Mouse (Mus musculus) embryonic facial prominence, embryonic 11.5 days (tissue): ENCODE measurements at regions not wholly inside any gene's neighbourhood (a gene's known extent, or its start where the extent isn't known, plus 50 kb on each side); places are given as distances from the start of the nearest gene placed in this dataset.

Experiments
- ATAC-seq: fragments of 200-750 bp; cut with Nextera tagmentation; replicated peaks from 2 replicates; pipeline ENCODE4 v1.8.0; 2017; ENCODE audit warnings: low read depth; ENCODE audit not compliant: insufficient number of reproducible peaks, low FRiP score, low TSS enrichment
- DNase-seq: peaks from one replicate; pipeline ENCODE4 v3.0.0-alpha.2; 2015; ENCODE audit warnings: low spot score
- H3K27ac ChIP-seq: fragments of 300-500 bp; sonication (generic); replicated peaks from 2 replicates; pipeline ENCODE4 v1.5.1; 2014; ENCODE audit warnings: mild to moderate bottlenecking, low read depth, low read length, control low read depth
- H3K27me3 ChIP-seq: fragments of 300-500 bp; sonication (generic); 2 replicates; pipeline ENCODE4 v1.6.1; 2014; ENCODE audit warnings: mild to moderate bottlenecking, low read length, moderate library complexity, mixed read lengths; ENCODE audit not compliant: control insufficient read depth, insufficient read depth
- H3K36me3 ChIP-seq: fragments of 300-500 bp; sonication (generic); replicated peaks from 2 replicates; pipeline ENCODE4 v1.6.1; 2014; ENCODE audit warnings: low read depth, mild to moderate bottlenecking, low read length, moderate library complexity, mixed read lengths; ENCODE audit not compliant: control insufficient read depth, insufficient read depth
- H3K4me1 ChIP-seq: fragments of 300-500 bp; sonication (generic); 2 replicates; pipeline ENCODE4 v1.6.1; 2014; ENCODE audit warnings: low read length, mixed read lengths; ENCODE audit not compliant: control insufficient read depth, insufficient read depth
- H3K4me2 ChIP-seq: fragments of 300-500 bp; sonication (generic); 2 replicates; pipeline ENCODE4 v1.6.1; 2014; ENCODE audit warnings: low read depth, mild to moderate bottlenecking, control low read depth, low read length, moderate library complexity
- H3K4me3 ChIP-seq: fragments of 300-500 bp; sonication (generic); 2 replicates; pipeline ENCODE4 v1.5.1; 2014; ENCODE audit warnings: low read depth, low read length, control low read depth
- H3K9ac ChIP-seq: fragments of 300-500 bp; sonication (generic); replicated peaks from 2 replicates; pipeline ENCODE4 v1.6.1; 2014; ENCODE audit warnings: mild to moderate bottlenecking, control low read depth, low read length
- H3K9me3 ChIP-seq: fragments of 300-500 bp; sonication (generic); replicated peaks from 2 replicates; pipeline ENCODE4 v1.6.1; 2016; ENCODE audit warnings: mild to moderate bottlenecking, low read length, inconsistent platforms, mixed read lengths; ENCODE audit not compliant: control insufficient read depth
- WGBS: fragments of 180-500 bp; shearing (Covaris S2); extraction: QIAGEN DNeasy Blood & Tissue Kit; methylation state at CpG from one replicate; pipeline ENCODE4 v1.1.7; 2014; 5-methylcytosine and 5-hydroxymethylcytosine counted together

- DNase-seq (peak; percentile 56), ATAC-seq (peak; percentile 55; the same call in 1 of the 2 replicates)
- 52% methylated on average over 2 of the region's 2 CpGs for WGBS
- Histone ChIP-seq H3K27me3 (no peaks in the 10 kb centered on the region), H3K4me2 (no peak overlapping the region), H3K9me3 (no peaks in the 10 kb centered on the region), H3K27ac (no peak overlapping the region), H3K4me3 (no peak overlapping the region), H3K36me3 (no peaks in the 10 kb centered on the region), H3K4me1 (no peaks in the 10 kb centered on the region), H3K9ac (no peak overlapping the region)
Measured at GRCm38 (mm10) chr13:107541635-107541955, 502.7 kb upstream of the Smim15 start.

GRCm38 (mm10) chr13:107540784-107541634 is 503.2 kb upstream of the Smim15 start:
- Histone ChIP-seq H3K27me3 (no peaks in the 10 kb centered on the region), H3K27ac (no peak overlapping the region), H3K4me3 (no peak overlapping the region), H3K36me3 (no peaks in the 10 kb centered on the region), H3K9ac (no peak overlapping the region), H3K9me3 (no peaks in the 10 kb centered on the region), H3K4me1 (no peaks in the 10 kb centered on the region), H3K4me2 (no peak overlapping the region)
- WGBS: 72% methylated on average over 16 of the region's 16 CpGs
- no peak for DNase-seq
- ATAC-seq: peak; percentile 71

- ATAC-seq: no peak
- no peak overlapping the region for H3K9ac ChIP-seq
- H3K27ac ChIP-seq: no peak overlapping the region
Measured at GRCm38 (mm10) chr13:107540305-107540704, 503.9 kb upstream of the Smim15 start.

GRCm38 (mm10) chr13:107539867-107540266 is 504.4 kb upstream of the Smim15 start:
- no peaks in the 10 kb centered on the region for H3K4me1 ChIP-seq
- H3K9ac ChIP-seq: no peak overlapping the region
- 97% methylated on average over 4 of the region's 4 CpGs for WGBS
- ATAC-seq (no peak), DNase-seq (no peak)
- no peak overlapping the region for H3K4me3 ChIP-seq
- no peaks in the 10 kb centered on the region for H3K27me3 ChIP-seq
- H3K4me2 ChIP-seq: no peak overlapping the region
- no peaks in the 10 kb centered on the region for H3K36me3 ChIP-seq
- no peaks in the 10 kb centered on the region for H3K9me3 ChIP-seq
- no peak overlapping the region for H3K27ac ChIP-seq

More at GRCm38 (mm10) chr13:107540305-107540704, 503.9 kb upstream of the Smim15 start:
- WGBS: 88% methylated on average over 7 of the region's 7 CpGs
- H3K27me3 ChIP-seq: no peaks in the 10 kb centered on the region
- H3K4me2 ChIP-seq: no peak overlapping the region
- no peaks in the 10 kb centered on the region for H3K9me3 ChIP-seq
- no peaks in the 10 kb centered on the region for H3K4me1 ChIP-seq
- H3K36me3 ChIP-seq: no peaks in the 10 kb centered on the region
- DNase-seq: no peak
- no peak overlapping the region for H3K4me3 ChIP-seq

GRCm38 (mm10) chr13:107539326-107539725 is 504.9 kb upstream of the Smim15 start:
- no peak overlapping the region for H3K9ac ChIP-seq
- ATAC-seq: no peak

GRCm38 (mm10) chr13:107535213-107535612 is 509.0 kb upstream of the Smim15 start:
- Histone ChIP-seq H3K4me2 (no peak overlapping the region), H3K4me3 (no peak overlapping the region), H3K9ac (no peak overlapping the region), H3K4me1 (no peaks in the 10 kb centered on the region), H3K27me3 (no peaks in the 10 kb centered on the region), H3K9me3 (no peaks in the 10 kb centered on the region), H3K27ac (no peak overlapping the region), H3K36me3 (no peaks in the 10 kb centered on the region)
- ATAC-seq: no peak
- DNase-seq: no peak
- 86% methylated on average over 5 of the region's 5 CpGs for WGBS

More at GRCm38 (mm10) chr13:107539326-107539725, 504.9 kb upstream of the Smim15 start:
- Histone ChIP-seq H3K9me3 (no peaks in the 10 kb centered on the region), H3K36me3 (no peaks in the 10 kb centered on the region), H3K4me1 (no peaks in the 10 kb centered on the region), H3K4me3 (no peak overlapping the region), H3K27ac (no peak overlapping the region), H3K4me2 (no peak overlapping the region), H3K27me3 (no peaks in the 10 kb centered on the region)
- DNase-seq: no peak
- 86% methylated on average over 4 of the region's 4 CpGs for WGBS

GRCm38 (mm10) chr13:107533323-107533722 is 510.9 kb upstream of the Smim15 start:
- Histone ChIP-seq H3K9ac (no peak overlapping the region), H3K27ac (no peak overlapping the region), H3K36me3 (no peaks in the 10 kb centered on the region), H3K4me2 (no peak overlapping the region), H3K27me3 (no peaks in the 10 kb centered on the region), H3K4me3 (no peak overlapping the region), H3K9me3 (no peaks in the 10 kb centered on the region), H3K4me1 (no peaks in the 10 kb centered on the region)
- 92% methylated on average over 3 of the region's 3 CpGs for WGBS
- DNase-seq: no peak
- no peak for ATAC-seq

- no peak overlapping the region for H3K9ac ChIP-seq
Measured at GRCm38 (mm10) chr13:107531528-107531927, 509.6 kb upstream of the Kif2a start.

More at GRCm38 (mm10) chr13:107531528-107531927, 509.6 kb upstream of the Kif2a start:
- Histone ChIP-seq H3K27me3 (no peaks in the 10 kb centered on the region), H3K4me2 (no peak overlapping the region), H3K27ac (no peak overlapping the region), H3K9me3 (no peaks in the 10 kb centered on the region), H3K4me3 (no peak overlapping the region), H3K36me3 (no peaks in the 10 kb centered on the region), H3K4me1 (no peaks in the 10 kb centered on the region)
- WGBS: 62% methylated on average over 10 of the region's 10 CpGs
- no peak for ATAC-seq
- DNase-seq: no peak
